Mouse (Mus musculus) limb, embryonic 14.5 days (tissue): ENCODE results near the gene Arhgap15. TPM values are rescaled to one million over a fixed set of nuclear protein-coding genes. Genes with fewer than 3 reads are reported as not detected.

Experiments used
- ATAC-seq: fragments of 200-750 bp; cut with Nextera tagmentation; 2 replicates; pipeline ENCODE4 v1.8.0; 2017; ENCODE audit warnings: low read depth, moderate number of reproducible peaks, moderate TSS enrichment; ENCODE audit not compliant: low FRiP score
- DNase-seq: peaks from one replicate; pipeline ENCODE4 v3.0.0-alpha.2; 2015; ENCODE audit warnings: low spot score
- H3K27ac ChIP-seq: fragments of 300-500 bp; sonication (generic); replicated peaks from 2 replicates; pipeline ENCODE4 v1.5.1; 2014; ENCODE audit warnings: low read depth, mild to moderate bottlenecking, low read length, moderate library complexity, mixed read lengths
- H3K27me3 ChIP-seq: fragments of 300-500 bp; sonication (generic); 2 replicates; pipeline ENCODE4 v1.6.1; 2014; ENCODE audit warnings: low read length, mixed read lengths; ENCODE audit not compliant: control insufficient read depth, insufficient read depth
- H3K36me3 ChIP-seq: fragments of 300-500 bp; sonication (generic); 2 replicates; pipeline ENCODE4 v1.6.1; 2014; ENCODE audit warnings: mild to moderate bottlenecking, low read length, moderate library complexity, mixed read lengths; ENCODE audit not compliant: control insufficient read depth, insufficient read depth
- H3K4me1 ChIP-seq: fragments of 300-500 bp; sonication (generic); 2 replicates; pipeline ENCODE4 v1.6.1; 2014; ENCODE audit warnings: antibody characterized with exemption, low read length, mixed read lengths; ENCODE audit not compliant: control insufficient read depth, insufficient read depth
- H3K4me2 ChIP-seq: fragments of 300-500 bp; sonication (generic); replicated peaks from 2 replicates; pipeline ENCODE4 v1.6.1; 2014; ENCODE audit warnings: low read depth, mild to moderate bottlenecking, low read length, moderate library complexity; ENCODE audit not compliant: severe bottlenecking
- H3K4me3 ChIP-seq: fragments of 300-500 bp; sonication (generic); replicated peaks from 2 replicates; pipeline ENCODE4 v1.5.1; 2014; ENCODE audit warnings: low read length
- H3K9ac ChIP-seq: fragments of 300-500 bp; sonication (generic); 2 replicates; pipeline ENCODE4 v1.6.1; 2014; ENCODE audit warnings: mild to moderate bottlenecking, low read depth, low read length, moderate library complexity; ENCODE audit not compliant: severe bottlenecking
- H3K9me3 ChIP-seq: fragments of 300-500 bp; sonication (generic); 2 replicates; pipeline ENCODE4 v1.6.1; 2016; ENCODE audit warnings: low read length; ENCODE audit not compliant: control insufficient read depth
- POLR2A ChIP-seq: fragments of 200-500 bp; IDR thresholded peaks from 2 replicates; pipeline ENCODE4 v1.8.0; 2012; ENCODE audit warnings: inconsistent platforms, mild to moderate bottlenecking, moderate library complexity, borderline replicate concordance; ENCODE audit not compliant: insufficient read depth, insufficient read length; ENCODE audit errors: extremely low read depth
- WGBS: fragments of 180-500 bp; shearing (Covaris S2); extraction: QIAGEN DNeasy Blood & Tissue Kit; methylation state at CpG from one replicate; pipeline ENCODE4 v1.1.7; 2014; 5-methylcytosine and 5-hydroxymethylcytosine counted together
- polyA plus RNA-seq, 2 experiments: library from polyadenylated mRNA; depleted of rRNA in 1 of 2; stranded (reverse) in 1 of 2; unstranded in 1 of 2; fragments of >200 nt; fragmentation: Nextera tagmentation in 1 of 2; extraction: Ambion mirVana in 1 of 2; gene quantifications; 2 replicates each; pipeline versions ENCODE4 v1.2.1 to v1.2.3; 2012 to 2014

Arhgap15 gene
- polyA plus RNA-seq, 2 experiments, result 1.4 to 2.9 TPM

DNA sequence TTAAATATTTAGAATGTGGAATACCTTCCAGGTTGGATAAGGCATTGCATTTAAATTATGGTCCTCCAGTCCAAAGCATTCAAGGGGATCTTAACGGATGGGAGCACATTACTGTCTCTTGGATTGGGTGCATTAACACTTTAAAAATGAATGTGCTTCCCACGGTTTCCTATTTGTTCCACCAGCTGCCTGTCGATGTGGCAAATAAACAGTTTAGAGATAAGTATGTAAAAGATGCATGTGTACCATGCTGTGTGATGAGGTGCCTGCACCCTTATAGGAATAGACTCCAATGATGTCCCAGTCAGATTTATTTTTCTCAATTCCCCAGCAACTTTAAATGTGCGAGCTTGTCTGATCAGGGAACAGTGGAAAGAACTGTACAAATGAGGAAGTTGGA is 332.6 kb downstream of the Arhgap15 start:
- Histone ChIP-seq H3K4me3 (no peak overlapping the region), H3K27ac (no peak overlapping the region), H3K4me2 (no peak overlapping the region), H3K9ac (no peak overlapping the region), H3K4me1 (no peaks in the 10 kb centered on the region), H3K9me3 (no peaks in the 10 kb centered on the region), H3K27me3 (no peaks in the 10 kb centered on the region), H3K36me3 (no peaks in the 10 kb centered on the region)
- DNase-seq (no peak), ATAC-seq (no peak)
- 87% methylated on average over 4 of the region's 4 CpGs for WGBS
- no peak for TF ChIP-seq POLR2A

DNA sequence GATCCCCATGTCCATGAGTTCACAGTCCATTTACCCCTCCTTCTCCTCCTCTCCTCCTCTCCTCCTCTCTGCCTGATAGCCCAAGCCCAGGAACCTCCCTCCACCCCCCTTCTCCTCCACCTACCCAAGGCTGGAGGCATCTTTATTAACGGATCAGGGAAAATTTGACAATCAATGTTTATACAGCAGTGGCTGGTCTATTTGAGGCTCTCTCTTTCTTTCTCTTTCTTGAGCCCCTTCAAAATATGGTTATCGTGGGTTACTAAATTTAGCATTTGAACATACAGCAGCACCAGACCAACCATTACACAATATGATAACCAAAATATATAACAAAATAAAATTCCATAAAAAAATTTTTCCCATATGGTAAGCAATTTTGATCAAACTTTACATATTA is 335.8 kb downstream of the Arhgap15 start:
- no peak overlapping the region for H3K27ac ChIP-seq
- ATAC-seq (no peak), DNase-seq (no peak)
- H3K4me2 ChIP-seq, result no peak overlapping the region
- no peaks in the 10 kb centered on the region for H3K9me3 ChIP-seq
- no peak overlapping the region for H3K4me3 ChIP-seq
- WGBS, result 74% methylated on average over 2 of the region's 2 CpGs
- H3K9ac ChIP-seq, result no peak overlapping the region
- no peaks in the 10 kb centered on the region for H3K27me3 ChIP-seq
- no peaks in the 10 kb centered on the region for H3K36me3 ChIP-seq
- no peak for TF ChIP-seq POLR2A
- H3K4me1 ChIP-seq, result no peaks in the 10 kb centered on the region

DNA sequence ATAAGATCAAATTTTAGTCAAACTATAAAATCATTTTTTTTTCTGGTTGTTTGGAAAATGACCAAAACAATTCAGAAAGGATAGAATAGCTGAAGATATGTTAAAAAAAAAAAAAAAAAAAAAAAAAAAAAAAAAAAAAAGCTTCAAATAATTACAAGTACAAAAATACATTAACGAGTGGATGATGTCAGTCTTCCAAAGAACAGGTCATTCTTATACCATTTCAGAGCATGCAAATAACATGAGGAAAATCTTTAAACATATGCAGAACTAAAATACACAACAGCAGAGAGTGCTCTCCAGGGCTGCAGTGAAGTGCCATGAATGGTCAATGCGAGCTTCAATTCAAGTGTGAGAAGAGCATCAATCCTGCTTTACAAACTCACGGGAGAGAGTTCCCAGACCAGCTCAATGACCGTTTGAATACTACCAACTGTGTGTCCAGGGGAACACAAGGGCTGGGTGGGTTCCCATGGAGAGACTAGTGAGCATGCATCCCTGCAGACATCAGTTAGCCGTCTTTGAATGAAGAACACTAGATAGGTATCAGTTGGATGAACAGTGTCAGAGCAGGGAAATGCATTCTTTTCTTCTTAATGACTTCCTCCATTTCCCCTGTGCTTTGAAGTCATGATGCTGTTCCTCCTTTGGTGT is 337.9 kb downstream of the Arhgap15 start:
- no peak overlapping the region for H3K9ac ChIP-seq
- no peak for DNase-seq
- WGBS, result 50% methylated on average over 5 of the region's 5 CpGs

DNA sequence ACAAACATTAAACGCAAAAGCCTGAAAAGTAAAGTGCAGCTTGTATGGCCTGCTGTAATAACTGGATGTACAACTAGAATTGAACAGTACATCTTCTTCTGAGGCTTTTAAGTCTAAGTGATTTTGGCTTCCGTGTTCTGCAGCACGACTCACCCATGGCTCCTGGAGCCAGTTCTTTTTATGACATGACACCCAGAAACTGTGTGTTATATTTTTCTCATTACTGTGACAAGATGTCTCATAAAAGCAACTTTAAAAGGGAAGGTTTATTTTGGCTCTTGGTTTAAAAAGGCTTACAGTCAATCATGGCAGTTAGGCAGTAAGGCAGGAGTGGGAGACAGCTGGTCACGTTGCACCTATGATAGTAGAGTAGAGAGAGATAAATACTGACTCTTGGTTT is 349.9 kb downstream of the Arhgap15 start:
- H3K4me3 ChIP-seq, result no peak overlapping the region
- H3K27me3 ChIP-seq, result no peaks in the 10 kb centered on the region
- DNase-seq (no peak), ATAC-seq (no peak)
- no peaks in the 10 kb centered on the region for H3K36me3 ChIP-seq
- H3K4me1 ChIP-seq, result 0 out of 2 replicates have a peak, but pooled peaks cover 3% of the 10 kb centered on the region
- no peak overlapping the region for H3K9ac ChIP-seq
- WGBS, result 77% methylated on average over 4 of the region's 4 CpGs
- H3K9me3 ChIP-seq, result peaks cover 4% of the 10 kb centered on the region; the same call in 1 of the 2 replicates
- H3K4me2 ChIP-seq, result no peak overlapping the region
- no peak overlapping the region for H3K27ac ChIP-seq
- TF ChIP-seq POLR2A, result no peak

More for the DNA sequence above, 337.9 kb downstream of the Arhgap15 start:
- no peak overlapping the region for H3K4me2 ChIP-seq
- H3K27me3 ChIP-seq, result no peaks in the 10 kb centered on the region
- no peaks in the 10 kb centered on the region for H3K4me1 ChIP-seq
- TF ChIP-seq POLR2A, result no peak
- H3K27ac ChIP-seq, result no peak overlapping the region
- ATAC-seq, result no peak
- H3K9me3 ChIP-seq, result no peaks in the 10 kb centered on the region
- no peak overlapping the region for H3K4me3 ChIP-seq
- no peaks in the 10 kb centered on the region for H3K36me3 ChIP-seq

DNA sequence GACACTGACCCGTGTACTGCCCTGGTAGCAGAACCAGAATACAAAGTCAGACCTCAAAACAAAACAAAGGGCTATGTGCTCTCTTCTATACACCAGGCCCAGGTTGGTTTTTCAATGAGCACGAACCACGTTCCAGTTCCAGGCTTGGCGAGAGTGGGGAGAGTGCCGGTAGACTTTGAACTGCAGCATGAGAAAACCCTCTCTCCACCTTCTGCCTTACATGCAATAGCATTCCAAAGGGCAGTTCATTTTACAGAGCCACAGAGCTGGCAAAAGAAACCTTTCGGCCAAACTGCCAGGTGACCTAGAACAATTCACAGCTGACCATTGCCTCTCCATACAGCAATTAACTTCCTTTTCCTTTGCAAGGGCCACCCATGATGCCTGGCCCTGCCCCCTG is 353.7 kb downstream of the Arhgap15 start:
- Histone ChIP-seq H3K4me3 (no peak overlapping the region), H3K9me3 (peaks cover 4% of the 10 kb centered on the region; the same call in 1 of the 2 replicates), H3K27me3 (no peaks in the 10 kb centered on the region), H3K4me1 (peaks cover 18% of the 10 kb centered on the region), H3K4me2 (no peak overlapping the region), H3K9ac (no peak overlapping the region), H3K36me3 (no peaks in the 10 kb centered on the region), H3K27ac (no peak overlapping the region)
- DNase-seq (no peak), ATAC-seq (no peak)
- 77% methylated on average over 6 of the region's 6 CpGs for WGBS
- TF ChIP-seq POLR2A, result no peak
